Mouse (Mus musculus): ENCODE data around the gene Pgpep1l.

GRCm38 (mm10) chr7:68236817-68237216, 27.2 kb downstream of the Pgpep1l start:
- no peak for TF ChIP-seq POLR2A (IDR thresholded peaks at IDR 0.05; ENCODE audit: extremely low read depth, insufficient read depth, low read length)
- no peak for TF ChIP-seq CTCF (IDR thresholded peaks at IDR 0.05; ENCODE audit: extremely low read depth, insufficient read depth, low read length)

Data from cortical plate, adult 2 months (tissue).